Mouse (Mus musculus) brain, embryonic 14.5 days (tissue): ENCODE results near the gene Zfp933.

Experiments used
- CTCF ChIP-seq: fragments of 200-500 bp; IDR thresholded peaks from 2 replicates; pipeline ENCODE4 v1.5.1; 2012; ENCODE audit warnings: inconsistent platforms, mild to moderate bottlenecking, moderate library complexity, borderline replicate concordance; ENCODE audit not compliant: insufficient read depth, insufficient read length; ENCODE audit errors: extremely low read depth
- POLR2A ChIP-seq: fragments of 200-500 bp; IDR thresholded peaks from 2 replicates; pipeline ENCODE4 v1.6.1; 2012; ENCODE audit warnings: mild to moderate bottlenecking, inconsistent platforms, borderline replicate concordance; ENCODE audit not compliant: poor library complexity, insufficient read depth, insufficient read length, severe bottlenecking; ENCODE audit errors: extremely low read depth

- TF ChIP-seq CTCF = no peak
- no peak for TF ChIP-seq POLR2A
Measured at GRCm38 (mm10) chr4:147896411-147896810, 48.2 kb upstream of the Zfp933 start.
